Mouse (Mus musculus) adrenal gland, postnatal 10 days (tissue): ENCODE data around the gene Gdf2. TPM values are rescaled to one million over a fixed set of nuclear protein-coding genes. Genes with fewer than 3 reads are reported as not detected.

Experiments
- DNase-seq: peaks from one replicate; pipeline ENCODE4 v3.0.0; 2021; ENCODE audit warnings: mixed read lengths
- total RNA-seq, 2 experiments: library from RNA; stranded (reverse); gene quantifications; 2 replicates each; pipeline ENCODE4 v1.2.3; 2021

Gdf2 gene
- total RNA-seq, 2 experiments from 2014 or later, result 1.9 to 4.8 TPM

DNA sequence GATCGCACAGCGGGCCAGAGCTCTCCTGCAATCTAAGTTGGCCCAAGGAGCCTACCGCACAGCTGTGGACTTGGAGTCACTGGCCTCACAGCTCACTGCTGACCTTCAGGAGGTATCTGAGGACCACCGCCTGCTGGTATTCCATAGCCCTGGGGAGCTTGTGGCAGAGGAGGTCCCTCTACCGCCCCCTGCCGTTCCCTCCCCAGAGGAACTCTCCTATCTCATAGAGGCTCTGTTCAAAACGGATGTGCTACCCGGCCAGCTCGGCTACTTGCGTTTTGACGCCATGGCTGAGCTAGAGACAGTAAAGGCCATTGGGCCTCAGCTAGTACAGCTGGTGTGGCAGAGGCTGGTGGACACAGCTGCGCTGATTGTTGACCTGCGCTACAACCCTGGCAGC, 15.2 kb downstream of the Gdf2 start:
- no peak for DNase-seq

DNA sequence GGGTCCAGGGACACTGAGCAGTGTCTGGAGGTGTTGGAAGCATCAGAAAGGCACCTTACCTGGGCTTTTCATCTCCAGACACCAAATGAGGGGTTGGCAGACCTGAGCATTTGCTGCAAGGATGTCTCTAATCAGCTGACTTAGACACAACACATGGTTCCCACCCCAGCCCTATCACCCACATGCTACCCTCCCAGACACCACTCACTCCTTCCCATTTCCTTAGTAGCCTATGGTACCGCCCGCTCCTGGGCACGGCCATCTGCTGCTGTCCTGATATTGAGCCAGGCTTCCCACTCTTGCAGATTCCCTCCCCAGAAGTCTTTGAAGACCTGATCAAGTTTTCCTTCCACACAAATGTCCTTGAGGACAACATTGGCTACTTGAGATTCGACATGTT, 17.3 kb downstream of the Gdf2 start:
- DNase-seq, result no peak

DNA sequence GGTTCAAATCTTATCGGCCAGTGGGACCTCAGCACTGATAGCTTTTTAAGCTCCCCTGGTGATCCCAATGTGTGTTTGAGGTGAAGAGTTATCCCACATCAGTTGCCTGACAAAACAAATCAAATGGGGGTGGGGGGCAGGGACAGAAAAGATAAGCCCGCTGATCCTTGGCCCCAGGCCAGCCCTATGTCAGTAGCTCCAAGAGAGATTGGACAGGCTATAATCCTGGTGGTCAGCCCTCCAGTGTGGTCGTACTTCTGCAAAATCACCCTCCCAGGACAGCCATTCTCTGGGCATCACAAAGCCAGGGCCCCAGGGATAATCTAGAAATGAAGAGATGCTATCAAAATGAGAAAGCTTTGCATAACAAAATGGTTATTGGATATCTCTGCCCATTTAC, 18.0 kb downstream of the Gdf2 start:
- no peak for DNase-seq

DNA sequence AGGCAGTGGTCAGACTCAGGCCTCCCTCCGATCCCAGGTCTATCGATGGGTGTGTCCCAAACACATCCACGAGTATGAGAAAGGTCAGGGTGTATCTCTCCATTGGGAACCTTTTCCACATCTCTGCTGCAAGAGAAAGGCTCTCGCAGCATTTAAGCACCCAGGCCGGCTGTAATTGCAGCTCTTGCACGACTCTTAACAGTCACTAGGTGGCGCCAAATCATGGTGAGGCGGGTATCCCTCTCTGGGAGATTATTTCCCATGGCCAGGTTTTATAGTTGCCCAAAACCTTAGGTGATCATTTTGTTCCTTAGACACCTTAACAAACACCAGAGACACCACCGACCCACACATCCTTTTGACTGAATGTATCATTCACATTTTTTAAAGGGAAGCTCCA, 18.5 kb downstream of the Gdf2 start:
- DNase-seq, result peak; percentile 71

DNA sequence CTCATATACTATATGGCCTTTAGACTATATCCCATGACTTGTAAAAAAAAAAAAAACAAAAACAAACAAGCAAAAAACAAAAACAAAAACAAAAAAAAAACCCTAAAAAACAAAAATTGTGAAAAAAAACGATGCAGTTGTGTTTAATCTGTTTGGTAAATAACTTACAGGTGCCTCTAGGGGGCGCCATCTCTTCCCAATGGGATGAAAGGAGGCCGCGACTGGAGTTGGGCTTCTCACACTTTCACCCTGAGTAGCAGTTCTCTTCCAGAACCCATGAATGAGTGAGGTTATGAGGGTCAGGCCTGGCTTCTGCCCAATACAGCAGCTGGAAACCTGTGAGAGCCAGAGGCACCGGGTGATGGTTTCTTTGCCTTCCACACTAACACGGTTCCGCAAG, 24.8 kb downstream of the Gdf2 start:
- no peak for DNase-seq

GRCm38 (mm10) chr14:33972679-33973078, 31.8 kb downstream of the Gdf2 start:
- DNase-seq, result peak; percentile 22

- no peak for DNase-seq
Measured at GRCm38 (mm10) chr14:33974752-33975151, 33.9 kb downstream of the Gdf2 start.

DNA sequence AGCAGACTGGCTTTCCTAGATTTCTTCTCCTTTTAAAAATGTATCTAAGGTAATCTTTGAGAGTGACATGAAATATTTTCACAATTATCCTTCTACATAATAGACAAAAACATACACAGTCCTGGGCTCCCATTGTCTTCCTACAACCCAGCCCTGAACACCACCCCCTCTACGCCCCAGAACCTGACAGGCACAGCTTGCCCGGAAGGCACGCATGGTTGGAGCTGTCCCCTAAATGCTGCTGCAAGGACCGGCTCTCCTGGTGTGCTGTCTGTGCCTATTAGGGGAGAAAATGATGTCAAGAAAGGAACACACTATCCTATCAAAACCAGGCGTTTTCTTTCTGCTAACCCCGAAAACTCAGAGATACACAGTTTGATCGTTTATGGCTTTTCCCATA, 36.9 kb downstream of the Gdf2 start:
- no peak for DNase-seq

DNA sequence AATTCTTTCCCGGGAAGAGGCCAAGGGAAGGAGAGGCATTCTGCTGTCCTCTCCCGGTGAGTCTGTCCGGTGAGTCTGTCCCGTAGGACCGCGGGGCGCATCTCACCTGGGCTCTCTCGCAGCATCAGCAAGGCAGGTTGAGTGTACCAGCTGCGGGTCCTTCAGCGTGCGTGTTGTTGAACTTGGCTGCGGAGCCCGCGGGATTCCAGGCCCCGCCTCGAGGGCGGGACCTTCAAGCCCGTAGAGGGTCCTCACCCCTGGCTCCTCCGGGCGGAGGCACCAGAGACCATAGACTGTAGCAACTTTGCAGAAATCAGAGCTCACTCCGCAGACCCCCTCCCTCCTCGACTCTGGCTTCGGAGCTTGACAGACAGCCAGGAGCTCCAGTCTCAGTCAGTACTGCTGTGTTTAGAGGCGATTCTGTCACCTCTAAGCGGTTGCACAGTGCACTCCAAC, 37.8 kb downstream of the Gdf2 start, which contains the start of gene Zfp488:
Gene Zfp488, minus strand, starts transcription at position 161 of the 456 bp plus-strand sequence.
- DNase-seq, result no peak

DNA sequence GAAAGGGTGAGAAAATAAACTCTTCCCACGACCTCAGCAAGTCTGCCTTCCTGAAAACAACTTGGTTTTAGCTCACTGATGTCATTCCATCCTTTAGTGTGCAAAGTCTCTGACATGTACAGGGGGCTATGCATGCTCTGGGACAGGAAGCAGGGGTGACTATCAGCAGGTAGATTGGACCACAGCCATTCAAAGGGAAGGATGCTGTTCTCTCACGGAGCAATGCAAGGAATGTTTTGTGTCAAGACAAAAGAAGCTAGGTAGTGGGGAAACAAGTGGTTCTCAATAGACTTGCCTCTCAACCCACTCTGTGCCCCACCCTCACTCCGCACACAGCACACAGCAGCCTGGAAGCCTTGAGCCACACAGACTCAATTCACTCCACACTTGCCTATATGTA, 48.4 kb downstream of the Gdf2 start:
- no peak for DNase-seq

GRCm38 (mm10) chr14:33991971-33992370, 51.1 kb downstream of the Gdf2 start:
- no peak for DNase-seq

DNA sequence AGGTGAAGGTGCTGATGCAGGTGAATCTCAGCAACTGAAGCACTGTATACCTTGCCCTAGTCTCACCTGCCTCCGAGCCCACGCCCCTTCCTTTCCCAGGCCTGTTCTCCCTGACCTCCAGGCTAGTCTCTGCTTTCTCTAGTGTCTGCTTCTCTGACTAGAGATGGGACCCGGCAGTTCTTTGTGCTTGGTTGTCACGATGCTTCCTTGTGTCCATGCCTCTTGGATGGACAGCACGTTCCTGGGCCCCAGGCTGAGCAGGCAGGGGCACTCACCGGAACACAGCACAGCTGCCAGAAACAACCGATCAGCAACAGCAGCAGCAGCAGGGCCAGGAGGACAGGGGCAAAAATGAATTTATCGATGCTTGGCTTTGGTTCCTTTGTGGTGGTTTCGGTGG, 52.2 kb downstream of the Gdf2 start:
- DNase-seq, result no peak

DNA sequence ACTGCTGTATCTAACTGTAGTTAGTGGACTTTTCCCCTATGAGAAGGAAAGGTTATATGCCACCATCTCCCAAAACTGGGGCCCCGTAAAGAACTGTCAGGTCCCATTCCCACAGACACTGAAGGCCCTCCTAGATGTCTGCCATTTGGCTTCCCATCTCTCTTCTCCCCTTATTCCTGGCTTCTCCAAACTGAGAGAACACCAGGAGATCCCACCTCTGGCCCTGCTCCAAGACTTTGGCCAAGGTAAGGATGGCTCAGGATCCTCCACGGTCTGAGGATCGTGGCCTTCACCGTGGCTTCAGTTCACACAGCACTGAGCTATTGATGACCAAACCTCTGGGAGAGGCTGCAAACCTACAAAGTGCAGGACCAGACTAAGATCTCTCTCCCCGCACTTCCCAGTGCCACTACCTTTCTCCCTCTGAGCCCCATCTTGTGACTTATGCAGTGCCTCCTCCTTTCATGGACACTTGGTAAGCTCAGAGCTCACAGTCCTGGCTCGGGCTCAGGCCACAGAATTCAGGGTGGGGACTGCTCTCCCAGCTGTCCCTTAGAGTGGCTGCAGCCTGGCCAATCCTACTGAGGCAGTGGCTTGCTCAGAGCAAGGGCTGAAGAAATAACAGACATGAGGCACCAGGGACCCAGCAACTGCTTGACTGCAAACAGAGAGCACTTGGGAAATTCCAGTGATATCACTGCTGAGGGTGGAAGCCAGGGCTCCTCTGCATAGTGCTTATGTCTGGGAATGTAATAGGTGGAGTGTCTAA, 52.9 kb downstream of the Gdf2 start:
- DNase-seq, result no peak

Other genes with a start within 250 kb of the Gdf2 start
- 10 to 100 TPM in 1 of 2 experiments, 1 to 10 TPM in 1; 8.9 to 10.1 TPM for gene Gdf10, start 17.5 kb upstream of the Gdf2 start, total RNA-seq
- under 1 TPM in 1 of 2 experiments, not detected in 1; 0.06 TPM for gene Rbp3, start 13.0 kb downstream of the Gdf2 start, total RNA-seq
- under 1 TPM in 1 of 2 experiments, not detected in 1; 0.12 TPM for gene Zfp488, start 37.7 kb downstream of the Gdf2 start, total RNA-seq
- not detected for gene Gm30083, start 74.1 kb downstream of the Gdf2 start, total RNA-seq
- under 1 TPM in 1 of 2 experiments, not detected in 1; 0.06 TPM for gene Gm5460, start 75.7 kb downstream of the Gdf2 start, total RNA-seq
- gene Antxrl, start 111.7 kb downstream of the Gdf2 start, total RNA-seq, result not detected
- 1 to 10 TPM; 7.9 to 8.5 TPM for gene Anxa8, start 144.9 kb downstream of the Gdf2 start, total RNA-seq
- gene A630023A22Rik, start 161.7 kb downstream of the Gdf2 start, total RNA-seq, result not detected
- gene Npy4r, start 211.4 kb downstream of the Gdf2 start, total RNA-seq, result under 1 TPM; 0.27 to 0.30 TPM